Mouse (Mus musculus) small intestine, adult 2 months (tissue): ENCODE results near the gene Ywhag.

Experiments
- CTCF ChIP-seq: fragments of 200-500 bp; IDR thresholded peaks from 2 replicates; pipeline ENCODE4 v1.5.1; 2012; ENCODE audit warnings: low read depth, mild to moderate bottlenecking, control low read depth, inconsistent platforms, low read length, moderate library complexity, mixed read lengths; ENCODE audit not compliant: insufficient replicate concordance, insufficient read length; ENCODE audit errors: extremely low read depth
- POLR2A ChIP-seq: fragments of 200-500 bp; IDR thresholded peaks from 2 replicates; pipeline ENCODE4 v1.6.1; 2012; ENCODE audit warnings: low read depth, mild to moderate bottlenecking, control low read depth, inconsistent platforms, low read length, moderate library complexity

- TF ChIP-seq POLR2A (no peak), CTCF (no peak)
Measured at GRCm38 (mm10) chr5:135866662-135867061, 67.8 kb downstream of the Ywhag start.
